Mouse (Mus musculus): ENCODE measurements around the gene Gm43738.

DNA sequence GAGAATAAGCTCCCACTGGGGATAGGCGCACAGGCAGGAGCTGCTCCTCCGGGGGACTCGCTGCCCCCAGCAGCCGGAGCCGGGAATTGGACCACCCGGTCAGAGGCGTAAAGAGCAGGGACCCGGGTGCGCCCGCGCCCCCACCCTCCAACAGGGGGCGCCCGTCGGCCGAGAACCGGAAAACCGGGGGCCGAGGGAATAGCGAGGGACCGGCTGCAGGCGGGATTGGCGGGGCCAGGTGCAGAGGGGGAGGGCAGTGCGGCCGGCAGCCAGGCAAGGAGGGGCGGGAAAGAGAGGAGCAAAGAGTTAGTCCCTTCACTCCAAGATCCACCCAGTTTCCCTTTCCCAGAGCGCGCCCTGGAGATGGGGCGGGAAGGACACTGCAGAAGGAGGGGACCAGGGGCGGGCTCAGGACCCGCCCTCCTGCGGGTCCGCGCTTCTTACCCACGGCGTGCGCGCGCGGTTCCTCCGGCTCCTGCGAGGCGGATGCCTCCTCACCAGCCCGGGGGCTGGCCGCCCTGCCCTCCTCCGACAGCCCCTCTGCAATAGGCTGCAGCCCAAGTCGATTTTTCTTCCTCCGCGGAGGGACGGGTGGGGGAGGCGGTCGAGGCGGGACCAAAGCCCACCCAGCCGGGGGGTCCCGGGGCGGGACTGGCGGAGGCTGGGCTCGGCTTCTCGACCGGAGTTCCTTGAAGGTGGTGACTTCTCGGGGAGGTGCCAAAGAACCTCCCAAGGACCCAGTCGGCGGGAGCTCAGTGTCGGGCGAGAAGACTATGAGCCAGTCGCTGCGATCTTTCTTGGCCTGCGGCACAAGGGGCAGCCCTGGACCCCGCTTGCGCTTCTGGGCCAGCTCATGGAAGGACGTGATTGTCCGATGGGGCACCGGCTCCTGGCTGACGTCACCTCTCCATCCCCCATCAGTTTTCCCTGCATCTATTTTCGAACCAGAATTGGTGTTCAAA lies 9.9 kb downstream of the Gm43738 start:
- TF ChIP-seq CTCF (conservative IDR thresholded peaks at IDR 0.05; ENCODE audit: insufficient read depth, insufficient read length, low read depth, low read length) (peak; percentile 47), POLR2A (IDR thresholded peaks at IDR 0.05; ENCODE audit: low read depth, low read length) (no peak)

All from kidney, adult 2 months (tissue).